Mouse (Mus musculus) neural tube, embryonic 14.5 days (tissue): Measurements from ENCODE around the gene Il12rb1. TPM values are rescaled to one million over a fixed set of nuclear protein-coding genes. Genes with fewer than 3 reads are reported as not detected.
A peak's percentile ranks its signal among the peaks of the same experiment; 100 is the strongest.

ENCODE experiments used
- ATAC-seq: fragments of 200-750 bp; cut with Nextera tagmentation; 2 replicates; pipeline ENCODE4 v1.8.0; 2017; ENCODE audit warnings: low read depth, mild to moderate bottlenecking, moderate TSS enrichment, moderate library complexity
- H3K27ac ChIP-seq: fragments of 300-500 bp; sonication (generic); 2 replicates; pipeline ENCODE4 v1.5.1; 2014; ENCODE audit warnings: low read depth, mild to moderate bottlenecking, control low read depth, low read length, moderate library complexity, mixed read lengths
- H3K27me3 ChIP-seq: fragments of 300-500 bp; sonication (generic); 2 replicates; pipeline ENCODE4 v1.6.1; 2014; ENCODE audit warnings: low read length; ENCODE audit not compliant: control insufficient read depth, insufficient read depth
- H3K36me3 ChIP-seq: fragments of 300-500 bp; sonication (generic); 2 replicates; pipeline ENCODE4 v1.6.1; 2014; ENCODE audit warnings: low read length, mixed read lengths; ENCODE audit not compliant: control insufficient read depth, insufficient read depth
- H3K4me1 ChIP-seq: fragments of 300-500 bp; sonication (generic); 2 replicates; pipeline ENCODE4 v1.6.1; 2014; ENCODE audit warnings: low read length; ENCODE audit not compliant: control insufficient read depth, insufficient read depth
- H3K4me2 ChIP-seq: fragments of 300-500 bp; sonication (generic); 2 replicates; pipeline ENCODE4 v1.6.1; 2014; ENCODE audit warnings: mild to moderate bottlenecking, low read depth, low read length, control low read depth
- H3K4me3 ChIP-seq: fragments of 300-500 bp; sonication (generic); 2 replicates; pipeline ENCODE4 v1.5.1; 2014; ENCODE audit warnings: low read depth, low read length, control low read depth, mixed read lengths
- H3K9ac ChIP-seq: fragments of 300-500 bp; sonication (generic); replicated peaks from 2 replicates; pipeline ENCODE4 v1.6.1; 2014; ENCODE audit warnings: low read depth, mild to moderate bottlenecking, control low read depth, low read length, mixed read lengths
- H3K9me3 ChIP-seq: fragments of 300-500 bp; sonication (generic); 2 replicates; pipeline ENCODE4 v1.6.1; 2016; ENCODE audit warnings: low read length; ENCODE audit not compliant: control insufficient read depth
- WGBS: fragments of 180-500 bp; shearing (Covaris S2); extraction: QIAGEN DNeasy Blood & Tissue Kit; methylation state at CpG from one replicate; pipeline ENCODE4 v1.1.7; 2014; 5-methylcytosine and 5-hydroxymethylcytosine counted together
- polyA plus RNA-seq: library from polyadenylated mRNA; unstranded; fragments of >200 nt; fragmentation: Nextera tagmentation; extraction: Ambion mirVana; gene quantifications from 2 replicates; pipeline ENCODE4 v1.2.1, GENCODE M21; 2014

The Il12rb1 gene
- polyA plus RNA-seq, 1 experiment from 2014 or later = not detected

DNA sequence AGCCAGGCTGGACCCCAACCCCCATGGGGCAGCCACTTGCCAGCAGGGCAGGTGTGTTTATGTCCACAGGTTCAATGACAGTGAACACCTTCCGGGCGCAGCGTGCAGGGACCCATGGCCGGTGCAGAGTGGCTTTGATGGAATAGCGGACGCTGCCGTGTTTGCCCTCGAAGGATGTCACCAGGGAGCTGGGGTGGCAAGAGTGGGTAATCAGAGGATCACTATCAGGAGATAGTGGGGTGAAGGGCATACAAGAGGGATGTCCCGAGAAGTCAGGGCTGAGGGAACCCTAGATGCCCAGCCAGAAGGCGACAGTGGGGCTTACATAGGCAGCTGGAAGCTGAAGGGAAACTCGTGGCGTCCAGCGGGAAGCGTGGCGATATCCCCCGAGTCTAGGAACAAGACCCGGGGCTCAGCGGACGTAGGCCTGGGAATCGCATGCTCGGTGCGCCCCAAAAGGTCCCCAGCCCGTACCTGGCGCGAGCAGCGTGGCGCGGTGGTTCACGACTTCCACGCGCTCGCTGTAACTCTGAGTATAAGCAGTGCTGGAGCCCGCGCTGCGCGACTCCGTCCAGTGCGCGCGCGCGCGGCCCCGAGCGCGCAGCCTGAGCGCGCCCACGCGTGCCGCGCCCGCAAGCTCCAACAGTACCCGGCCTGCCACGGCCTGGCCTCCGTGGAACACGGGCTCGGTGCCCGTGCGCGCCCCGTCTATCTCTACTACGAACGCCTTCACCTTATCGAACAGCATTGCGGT is 30.6 kb downstream of the Il12rb1 start:
- H3K4me1 ChIP-seq = no peaks in the 10 kb centered on the region
- no peaks in the 10 kb centered on the region for H3K36me3 ChIP-seq
- H3K4me3 ChIP-seq = peak overlapping the region; percentile 59
- H3K9me3 ChIP-seq = no peaks in the 10 kb centered on the region
- peak overlapping the region; percentile 63 for H3K4me2 ChIP-seq
- WGBS = 2% methylated on average over 65 of the region's 66 CpGs
- H3K9ac ChIP-seq = peak overlapping the region; percentile 67
- peak; percentile 71 for ATAC-seq
- peak overlapping the region; percentile 87 for H3K27ac ChIP-seq
- H3K27me3 ChIP-seq = no peaks in the 10 kb centered on the region

- H3K4me1 ChIP-seq = no peaks in the 10 kb centered on the region
- H3K9me3 ChIP-seq = no peaks in the 10 kb centered on the region
- ATAC-seq = peak; percentile 95
- no peaks in the 10 kb centered on the region for H3K27me3 ChIP-seq
- peak within 1 kb of the TSS; percentile 63 for H3K4me2 ChIP-seq
- peak within 1 kb of the TSS; percentile 87 for H3K27ac ChIP-seq
- H3K4me3 ChIP-seq = peak within 1 kb of the TSS; percentile 59
- no peaks in the 10 kb centered on the region for H3K36me3 ChIP-seq
- 3% methylated on average over 55 of the region's 55 CpGs for WGBS
- H3K9ac ChIP-seq = peak within 1 kb of the TSS; percentile 67
Observed at GRCm38 (mm10) chr8:70839408-70840351, 31.4 kb downstream of the Il12rb1 start, which contains the start of gene Arrdc2. Gene Arrdc2, minus strand, starts transcription at chr8:70839720.

GRCm38 (mm10) chr8:70840590-70840989 is 32.3 kb downstream of the Il12rb1 start:
- WGBS = 59% methylated on average over 10 of the region's 10 CpGs
- Histone ChIP-seq H3K27me3 (no peaks in the 10 kb centered on the region), H3K27ac (no peak overlapping the region), H3K4me3 (no peak overlapping the region), H3K4me1 (no peaks in the 10 kb centered on the region), H3K4me2 (no peak overlapping the region; the same call in 1 of the 2 replicates), H3K9me3 (no peaks in the 10 kb centered on the region), H3K9ac (no peak overlapping the region), H3K36me3 (no peaks in the 10 kb centered on the region)
- ATAC-seq = no peak

GRCm38 (mm10) chr8:70841147-70842072 is 33.2 kb downstream of the Il12rb1 start:
- no peaks in the 10 kb centered on the region for H3K36me3 ChIP-seq
- ATAC-seq = no peak
- 38% methylated on average over 22 of the region's 22 CpGs for WGBS
- no peak overlapping the region for H3K4me3 ChIP-seq
- no peaks in the 10 kb centered on the region for H3K9me3 ChIP-seq
- H3K4me2 ChIP-seq = no peak overlapping the region
- no peaks in the 10 kb centered on the region for H3K27me3 ChIP-seq
- no peak overlapping the region for H3K27ac ChIP-seq
- no peak overlapping the region for H3K9ac ChIP-seq
- no peaks in the 10 kb centered on the region for H3K4me1 ChIP-seq

DNA sequence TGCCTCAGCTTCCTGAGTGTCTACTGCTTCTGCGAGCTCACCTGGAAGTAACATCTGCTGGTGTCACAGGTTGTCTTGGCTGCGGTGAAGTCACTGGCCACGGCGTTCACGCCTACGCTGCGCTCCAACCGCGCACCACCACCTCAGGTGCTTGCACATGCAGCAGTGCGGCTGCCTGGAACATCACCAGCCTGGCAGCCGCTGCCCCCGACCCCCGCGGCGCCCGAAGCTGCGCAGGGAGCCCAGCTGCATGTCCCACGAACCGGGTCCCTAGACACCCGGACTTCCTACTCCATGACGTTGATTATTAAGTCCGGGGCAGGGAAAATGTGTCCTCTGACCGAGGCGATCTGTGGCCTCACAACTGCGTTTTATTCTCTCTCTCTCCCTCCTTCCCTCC is 34.2 kb downstream of the Il12rb1 start:
- ATAC-seq = no peak
- no peaks in the 10 kb centered on the region for H3K9me3 ChIP-seq
- no peaks in the 10 kb centered on the region for H3K36me3 ChIP-seq
- H3K27ac ChIP-seq = no peak overlapping the region
- H3K4me2 ChIP-seq = no peak overlapping the region
- no peak overlapping the region for H3K4me3 ChIP-seq
- 69% methylated on average over 25 of the region's 25 CpGs for WGBS
- no peak overlapping the region for H3K9ac ChIP-seq
- no peaks in the 10 kb centered on the region for H3K4me1 ChIP-seq
- H3K27me3 ChIP-seq = no peaks in the 10 kb centered on the region

- H3K9ac ChIP-seq = no peak overlapping the region
- H3K27me3 ChIP-seq = no peaks in the 10 kb centered on the region
- no peaks in the 10 kb centered on the region for H3K9me3 ChIP-seq
- no peak for ATAC-seq
- no peak overlapping the region for H3K4me3 ChIP-seq
- 84% methylated on average over 5 of the region's 5 CpGs for WGBS
- H3K36me3 ChIP-seq = no peaks in the 10 kb centered on the region
- H3K4me2 ChIP-seq = no peak overlapping the region
- H3K27ac ChIP-seq = no peak overlapping the region
- no peaks in the 10 kb centered on the region for H3K4me1 ChIP-seq
Observed at GRCm38 (mm10) chr8:70843214-70843773, 35.0 kb downstream of the Il12rb1 start.

GRCm38 (mm10) chr8:70843941-70844340 is 35.7 kb downstream of the Il12rb1 start:
- H3K27me3 ChIP-seq = no peaks in the 10 kb centered on the region
- no peak for ATAC-seq
- H3K36me3 ChIP-seq = no peaks in the 10 kb centered on the region
- WGBS = 90% methylated on average over 8 of the region's 8 CpGs
- no peak overlapping the region for H3K4me3 ChIP-seq
- no peaks in the 10 kb centered on the region for H3K4me1 ChIP-seq
- H3K27ac ChIP-seq = no peak overlapping the region
- no peak overlapping the region for H3K9ac ChIP-seq
- H3K9me3 ChIP-seq = no peaks in the 10 kb centered on the region
- no peak overlapping the region for H3K4me2 ChIP-seq

DNA sequence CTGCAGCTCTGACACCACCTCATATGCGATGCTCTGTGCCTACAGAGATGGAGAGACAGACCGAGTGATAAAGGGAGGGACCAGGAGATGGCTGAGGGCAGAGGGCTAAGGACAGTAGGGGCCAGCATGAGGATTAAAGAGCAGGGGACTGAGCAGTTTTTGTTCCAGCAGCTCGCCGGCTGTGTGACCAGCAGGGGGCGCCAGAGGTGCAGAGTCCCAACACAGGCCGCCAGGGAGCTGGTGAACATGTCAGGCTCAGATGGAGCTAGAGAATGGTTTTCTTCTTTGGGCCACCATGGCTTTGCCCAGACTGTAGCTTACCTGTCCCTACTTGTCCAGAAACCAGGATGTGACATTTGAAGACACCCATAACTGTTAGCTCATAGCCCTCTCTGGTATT is 36.3 kb downstream of the Il12rb1 start:
- Histone ChIP-seq H3K27ac (no peak overlapping the region), H3K9ac (no peak overlapping the region), H3K27me3 (no peaks in the 10 kb centered on the region), H3K4me3 (no peak overlapping the region), H3K4me2 (no peak overlapping the region), H3K4me1 (no peaks in the 10 kb centered on the region), H3K36me3 (no peaks in the 10 kb centered on the region), H3K9me3 (no peaks in the 10 kb centered on the region)
- ATAC-seq = peak; percentile 3; the same call in 1 of the 2 replicates
- under 1% methylated on average over 6 of the region's 6 CpGs for WGBS
